Mouse (Mus musculus): ENCODE results near the gene Tepsin. TPM values are rescaled to one million over a fixed set of nuclear protein-coding genes. Genes with fewer than 3 reads are reported as not detected.

The Tepsin gene
- polyA plus RNA-seq, 1 experiment = 103 TPM

- H3K36me3 ChIP-seq (ENCODE audit: control insufficient read depth, insufficient read depth, low read length) = peaks cover 19% of the 10 kb centered on the region
Measured at GRCm38 (mm10) chr11:120136796-120137624, 38.5 kb upstream of the Tepsin start.

GRCm38 (mm10) chr11:120136195-120136594 lies 37.7 kb upstream of the Tepsin start:
- Histone ChIP-seq H3K27ac (ENCODE audit: control insufficient read depth, insufficient read depth, low read length) (no peak overlapping the region), H3K4me1 (replicated peaks; ENCODE audit: control insufficient read depth, insufficient read depth, low read length) (peaks cover 11% of the 10 kb centered on the region), H3K27me3 (ENCODE audit: control insufficient read depth, insufficient read depth, low read length) (no peaks in the 10 kb centered on the region), H3K36me3 (ENCODE audit: control insufficient read depth, insufficient read depth, low read length) (peaks cover 27% of the 10 kb centered on the region), H3K4me3 (ENCODE audit: control insufficient read depth, insufficient read depth, low read length) (no peak overlapping the region)
- DNase-seq = no peak
- WGBS = 92% methylated on average over 8 of the region's 8 CpGs
- TF ChIP-seq POLR2A (IDR thresholded peaks at IDR 0.05; ENCODE audit: control insufficient read depth, extremely low read depth, insufficient read depth, low read length, poor library complexity) = no peak
- TF ChIP-seq CTCF (IDR thresholded peaks at IDR 0.05; ENCODE audit: borderline replicate concordance, control insufficient read depth, extremely low read depth, insufficient read depth, low read length, poor library complexity) = no peak

More at GRCm38 (mm10) chr11:120136796-120137624, 38.5 kb upstream of the Tepsin start:
- 96% methylated on average over 23 of the region's 23 CpGs for WGBS
- Histone ChIP-seq H3K4me1 (replicated peaks; ENCODE audit: control insufficient read depth, insufficient read depth, low read length) (peaks cover 11% of the 10 kb centered on the region), H3K27ac (ENCODE audit: control insufficient read depth, insufficient read depth, low read length) (no peak overlapping the region), H3K27me3 (ENCODE audit: control insufficient read depth, insufficient read depth, low read length) (no peaks in the 10 kb centered on the region), H3K4me3 (ENCODE audit: control insufficient read depth, insufficient read depth, low read length) (no peak overlapping the region)
- TF ChIP-seq CTCF (IDR thresholded peaks at IDR 0.05; ENCODE audit: borderline replicate concordance, control insufficient read depth, extremely low read depth, insufficient read depth, low read length, poor library complexity) = no peak
- no peak for TF ChIP-seq POLR2A (IDR thresholded peaks at IDR 0.05; ENCODE audit: control insufficient read depth, extremely low read depth, insufficient read depth, low read length, poor library complexity)
- no peak for DNase-seq

- DNase-seq = no peak
- WGBS = 95% methylated on average over 9 of the region's 9 CpGs
- TF ChIP-seq POLR2A (IDR thresholded peaks at IDR 0.05; ENCODE audit: control insufficient read depth, extremely low read depth, insufficient read depth, low read length, poor library complexity) = no peak
- TF ChIP-seq CTCF (IDR thresholded peaks at IDR 0.05; ENCODE audit: borderline replicate concordance, control insufficient read depth, extremely low read depth, insufficient read depth, low read length, poor library complexity) = no peak
- H3K27ac ChIP-seq (ENCODE audit: control insufficient read depth, insufficient read depth, low read length) = no peak overlapping the region
- H3K4me3 ChIP-seq (ENCODE audit: control insufficient read depth, insufficient read depth, low read length) = no peak overlapping the region
- no peaks in the 10 kb centered on the region for H3K27me3 ChIP-seq (ENCODE audit: control insufficient read depth, insufficient read depth, low read length)
- H3K4me1 ChIP-seq (replicated peaks; ENCODE audit: control insufficient read depth, insufficient read depth, low read length) = peaks cover 11% of the 10 kb centered on the region
- H3K36me3 ChIP-seq (ENCODE audit: control insufficient read depth, insufficient read depth, low read length) = peaks cover 35% of the 10 kb centered on the region
Measured at GRCm38 (mm10) chr11:120134847-120135530, 36.5 kb upstream of the Tepsin start.

GRCm38 (mm10) chr11:120134148-120134547 lies 35.6 kb upstream of the Tepsin start:
- peaks cover 43% of the 10 kb centered on the region for H3K36me3 ChIP-seq (ENCODE audit: control insufficient read depth, insufficient read depth, low read length)
- H3K4me3 ChIP-seq (ENCODE audit: control insufficient read depth, insufficient read depth, low read length) = no peak overlapping the region
- no peak for DNase-seq
- TF ChIP-seq POLR2A (IDR thresholded peaks at IDR 0.05; ENCODE audit: control insufficient read depth, extremely low read depth, insufficient read depth, low read length, poor library complexity) (no peak), CTCF (IDR thresholded peaks at IDR 0.05; ENCODE audit: borderline replicate concordance, control insufficient read depth, extremely low read depth, insufficient read depth, low read length, poor library complexity) (no peak)
- H3K4me1 ChIP-seq (replicated peaks; ENCODE audit: control insufficient read depth, insufficient read depth, low read length) = peaks cover 5% of the 10 kb centered on the region
- no peak overlapping the region for H3K27ac ChIP-seq (ENCODE audit: control insufficient read depth, insufficient read depth, low read length)
- WGBS = 96% methylated on average over 5 of the region's 5 CpGs
- no peaks in the 10 kb centered on the region for H3K27me3 ChIP-seq (ENCODE audit: control insufficient read depth, insufficient read depth, low read length)

GRCm38 (mm10) chr11:120129281-120129680 lies 30.8 kb upstream of the Tepsin start:
- DNase-seq = no peak
- peaks cover 68% of the 10 kb centered on the region for H3K36me3 ChIP-seq (ENCODE audit: control insufficient read depth, insufficient read depth, low read length)
- WGBS = 95% methylated on average over 7 of the region's 7 CpGs
- no peaks in the 10 kb centered on the region for H3K4me1 ChIP-seq (replicated peaks; ENCODE audit: control insufficient read depth, insufficient read depth, low read length)
- H3K27me3 ChIP-seq (ENCODE audit: control insufficient read depth, insufficient read depth, low read length) = no peaks in the 10 kb centered on the region
- no peak overlapping the region for H3K4me3 ChIP-seq (ENCODE audit: control insufficient read depth, insufficient read depth, low read length)
- H3K27ac ChIP-seq (ENCODE audit: control insufficient read depth, insufficient read depth, low read length) = no peak overlapping the region
- no peak for TF ChIP-seq POLR2A (IDR thresholded peaks at IDR 0.05; ENCODE audit: control insufficient read depth, extremely low read depth, insufficient read depth, low read length, poor library complexity)
- no peak for TF ChIP-seq CTCF (IDR thresholded peaks at IDR 0.05; ENCODE audit: borderline replicate concordance, control insufficient read depth, extremely low read depth, insufficient read depth, low read length, poor library complexity)

GRCm38 (mm10) chr11:120126845-120127244 lies 28.3 kb upstream of the Tepsin start:
- Histone ChIP-seq H3K36me3 (ENCODE audit: control insufficient read depth, insufficient read depth, low read length) (peaks cover 59% of the 10 kb centered on the region), H3K27ac (ENCODE audit: control insufficient read depth, insufficient read depth, low read length) (no peak overlapping the region), H3K27me3 (ENCODE audit: control insufficient read depth, insufficient read depth, low read length) (no peaks in the 10 kb centered on the region), H3K4me3 (ENCODE audit: control insufficient read depth, insufficient read depth, low read length) (no peak overlapping the region), H3K4me1 (replicated peaks; ENCODE audit: control insufficient read depth, insufficient read depth, low read length) (no peaks in the 10 kb centered on the region)
- 93% methylated on average over 2 of the region's 2 CpGs for WGBS
- no peak for DNase-seq
- no peak for TF ChIP-seq CTCF (IDR thresholded peaks at IDR 0.05; ENCODE audit: borderline replicate concordance, control insufficient read depth, extremely low read depth, insufficient read depth, low read length, poor library complexity)
- no peak for TF ChIP-seq POLR2A (IDR thresholded peaks at IDR 0.05; ENCODE audit: control insufficient read depth, extremely low read depth, insufficient read depth, low read length, poor library complexity)
